Mouse (Mus musculus) fibroblast of lung, adult 2 months (primary cell): ENCODE data around the gene Ifitm3.
"Not testable (repeated sequence)": the region's sequence is repeated elsewhere in the genome, so short reads cannot be mapped to it uniquely, and the experiment has no call there.

Source experiments
- DNase-seq: peaks from one replicate; pipeline ENCODE4 v3.0.0-alpha.2; 2011; ENCODE audit warnings: low read depth

Gene Ifitm3

GRCm38 (mm10) chr7:141000881-141001708, 9.5 kb downstream of the Ifitm3 start:
- no peak for DNase-seq

DNA sequence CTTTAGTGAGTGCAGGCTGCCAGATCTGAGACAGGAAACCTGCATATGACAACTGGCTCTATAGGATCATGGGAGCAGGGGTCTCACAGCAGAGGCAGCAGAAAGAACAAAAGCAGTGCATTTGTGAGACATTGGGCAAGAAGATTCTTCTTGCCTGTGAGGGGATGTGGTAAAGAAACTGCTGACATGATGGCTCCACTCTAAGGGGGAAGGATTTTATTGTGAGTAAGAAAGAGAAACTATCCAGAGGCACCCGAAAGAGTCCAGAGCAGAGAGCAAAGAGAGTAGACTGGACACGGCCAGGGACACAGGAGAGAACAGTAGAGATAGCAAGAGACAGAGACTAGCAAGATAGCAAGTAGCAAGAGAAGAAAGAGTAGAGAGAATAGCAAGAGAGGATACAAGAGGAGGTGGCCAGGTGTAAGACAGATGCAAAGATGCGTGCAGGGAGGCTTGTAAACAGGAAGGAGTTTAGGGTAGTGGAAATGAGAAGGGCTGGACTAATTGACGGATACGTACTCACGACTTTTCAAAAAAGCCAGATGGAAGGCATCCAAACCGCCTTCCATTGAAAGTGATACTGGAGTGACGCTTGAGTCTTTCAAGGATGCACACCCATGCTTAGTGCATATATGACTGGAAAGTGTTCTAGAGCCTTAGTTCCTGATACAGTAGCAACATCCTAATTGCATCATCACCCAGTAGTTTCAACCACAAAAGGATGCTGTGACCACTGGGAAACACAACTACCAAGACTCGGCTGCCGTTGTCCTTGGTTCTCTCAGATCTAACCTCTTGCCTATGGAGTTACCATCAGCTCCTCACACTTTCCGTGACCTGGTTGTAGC, 11.5 kb downstream of the Ifitm3 start:
- no peak for DNase-seq

DNA sequence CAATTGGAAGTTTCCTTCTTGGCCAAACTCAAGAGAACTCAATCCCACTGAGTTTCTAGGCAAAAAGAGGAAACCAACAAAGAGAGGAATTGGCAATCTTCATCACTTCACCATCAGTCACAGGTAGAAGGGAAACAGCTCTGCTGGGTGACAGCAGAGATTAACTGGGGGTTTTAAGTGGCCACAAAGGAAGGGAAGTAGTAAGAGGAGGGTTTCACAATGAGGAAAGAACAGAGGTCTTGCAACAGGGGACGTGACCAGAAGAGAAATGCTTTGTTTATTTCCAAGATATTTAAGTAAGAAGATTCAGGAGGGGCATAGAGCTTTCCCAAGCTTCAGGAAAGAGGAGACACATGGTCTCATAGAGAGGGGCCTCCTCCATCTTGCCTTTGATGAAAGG, 12.8 kb downstream of the Ifitm3 start:
- DNase-seq, result no peak

DNA sequence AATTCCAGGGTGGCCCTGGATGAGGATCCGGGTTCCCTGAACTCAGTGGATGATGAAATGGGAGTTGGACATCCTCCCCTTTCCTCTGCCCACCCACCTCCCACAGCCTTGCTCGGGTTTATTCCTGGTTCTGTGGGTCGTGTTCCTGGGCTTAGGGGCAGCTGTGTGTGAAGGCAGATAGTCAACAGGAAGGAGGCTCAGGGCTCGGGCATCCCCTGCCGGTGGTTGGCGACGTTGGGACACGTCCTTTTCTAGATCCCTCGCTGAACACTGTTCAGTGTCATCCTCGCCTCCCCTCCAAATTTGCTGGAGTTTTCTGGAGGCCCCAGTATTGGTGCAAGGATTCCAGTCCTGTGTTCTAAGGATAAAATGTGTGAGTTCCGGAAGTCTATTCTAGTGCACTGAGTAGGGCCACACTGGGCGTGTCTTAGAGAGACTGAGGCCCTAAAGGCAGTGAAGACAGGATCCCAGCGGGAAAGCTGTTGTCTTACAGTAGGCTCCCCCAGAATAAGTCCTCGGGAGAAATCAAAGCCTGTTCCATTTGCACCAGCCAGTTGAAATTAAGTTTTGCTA, 19.4 kb downstream of the Ifitm3 start:
- no peak for DNase-seq

- no peak for DNase-seq
Observed at GRCm38 (mm10) chr7:140990622-140991021, 19.9 kb downstream of the Ifitm3 start.

- no peak for DNase-seq
Observed at GRCm38 (mm10) chr7:140990185-140990584, 20.4 kb downstream of the Ifitm3 start.

- no peak for DNase-seq
Observed at GRCm38 (mm10) chr7:140989022-140989421, 21.5 kb downstream of the Ifitm3 start.

DNA sequence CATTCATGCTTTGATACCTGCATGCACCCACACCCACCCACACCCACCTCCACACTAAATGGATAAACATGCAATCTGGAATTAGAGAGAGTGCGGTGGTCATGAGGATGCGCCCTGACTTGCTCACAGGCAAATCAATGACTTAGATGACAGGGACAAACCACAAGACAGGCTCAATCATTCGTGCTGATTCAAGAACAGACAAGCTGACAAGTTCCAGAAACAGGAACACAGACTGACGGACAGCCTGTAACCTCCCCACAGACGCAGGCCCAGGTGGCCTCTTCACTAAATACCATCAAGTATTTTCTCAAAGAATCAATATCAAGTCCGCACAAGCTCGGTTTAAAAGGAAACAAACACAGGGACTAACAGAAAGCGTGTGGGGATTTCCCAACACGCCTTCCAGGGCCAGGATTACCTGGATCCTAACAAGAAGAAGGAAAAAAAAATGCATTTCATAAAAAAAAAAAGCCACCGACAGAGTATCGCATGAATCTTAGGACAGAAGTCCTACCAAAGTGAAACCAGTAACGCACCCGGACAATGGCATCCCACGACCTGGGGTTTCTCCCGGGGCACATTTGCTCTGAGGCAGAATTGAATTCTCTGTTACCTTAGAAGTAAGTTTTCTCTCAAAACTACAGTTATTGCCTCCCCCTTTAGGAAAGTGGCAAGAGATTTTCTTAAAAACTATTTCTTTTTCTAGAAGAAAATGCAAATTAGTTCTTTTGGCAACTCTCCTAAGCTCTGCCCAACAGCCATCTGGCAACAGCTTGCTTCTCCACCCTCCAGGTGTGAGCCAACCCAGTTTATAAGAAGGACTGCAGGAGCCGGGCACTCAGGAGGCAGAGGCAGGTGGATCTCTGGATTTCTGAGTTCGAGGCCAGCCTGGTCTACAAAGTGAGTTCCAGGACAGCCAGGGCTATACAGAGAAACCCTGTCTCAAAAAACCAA, 23.1 kb downstream of the Ifitm3 start:
- no peak for DNase-seq

DNA sequence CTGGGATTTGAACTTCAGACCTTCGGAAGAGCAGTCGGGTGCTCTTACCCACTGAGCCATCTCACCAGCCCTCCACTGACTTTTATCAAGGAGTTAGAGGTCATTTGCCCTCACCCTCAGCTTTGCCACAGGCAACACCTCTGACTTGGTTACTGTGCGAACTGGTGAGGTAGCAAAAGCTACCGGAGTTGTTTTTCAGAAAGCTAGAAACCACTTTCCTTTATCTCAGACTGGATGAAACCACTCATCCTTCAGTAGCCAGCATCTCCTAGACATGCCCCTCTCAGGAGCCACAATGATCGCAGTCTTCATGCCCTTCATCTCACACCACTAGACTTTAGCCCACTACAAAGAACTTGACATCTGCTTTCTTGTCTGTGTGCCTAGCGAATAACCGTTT, 27.6 kb downstream of the Ifitm3 start:
- no peak for DNase-seq

GRCm38 (mm10) chr7:140981704-140982103, 28.9 kb downstream of the Ifitm3 start:
- no peak for DNase-seq

DNA sequence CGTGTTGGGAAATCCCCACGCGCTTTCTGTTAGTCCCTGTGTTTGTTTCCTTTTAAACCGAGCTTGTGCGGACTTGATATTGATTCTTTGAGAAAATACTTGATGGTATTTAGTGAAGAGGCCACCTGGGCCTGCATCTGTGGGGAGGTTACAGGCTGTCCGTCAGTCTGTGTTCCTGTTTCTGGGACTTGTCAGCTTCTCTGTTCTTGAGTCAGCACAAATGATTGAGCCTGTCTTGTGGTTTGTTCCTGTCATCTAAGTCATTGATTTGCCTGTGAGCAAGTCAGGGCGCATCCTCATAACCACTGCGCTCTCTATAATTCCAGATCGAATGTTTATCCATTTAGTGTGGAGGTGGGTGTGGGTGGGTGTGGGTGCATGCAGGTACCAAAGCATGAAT, 33.9 kb downstream of the Ifitm3 start:
- DNase-seq, result not testable (repeated sequence)

- no peak for DNase-seq
Observed at GRCm38 (mm10) chr7:140975465-140975864, 35.1 kb downstream of the Ifitm3 start.

GRCm38 (mm10) chr7:140974940-140975339, 35.6 kb downstream of the Ifitm3 start:
- DNase-seq, result no peak

DNA sequence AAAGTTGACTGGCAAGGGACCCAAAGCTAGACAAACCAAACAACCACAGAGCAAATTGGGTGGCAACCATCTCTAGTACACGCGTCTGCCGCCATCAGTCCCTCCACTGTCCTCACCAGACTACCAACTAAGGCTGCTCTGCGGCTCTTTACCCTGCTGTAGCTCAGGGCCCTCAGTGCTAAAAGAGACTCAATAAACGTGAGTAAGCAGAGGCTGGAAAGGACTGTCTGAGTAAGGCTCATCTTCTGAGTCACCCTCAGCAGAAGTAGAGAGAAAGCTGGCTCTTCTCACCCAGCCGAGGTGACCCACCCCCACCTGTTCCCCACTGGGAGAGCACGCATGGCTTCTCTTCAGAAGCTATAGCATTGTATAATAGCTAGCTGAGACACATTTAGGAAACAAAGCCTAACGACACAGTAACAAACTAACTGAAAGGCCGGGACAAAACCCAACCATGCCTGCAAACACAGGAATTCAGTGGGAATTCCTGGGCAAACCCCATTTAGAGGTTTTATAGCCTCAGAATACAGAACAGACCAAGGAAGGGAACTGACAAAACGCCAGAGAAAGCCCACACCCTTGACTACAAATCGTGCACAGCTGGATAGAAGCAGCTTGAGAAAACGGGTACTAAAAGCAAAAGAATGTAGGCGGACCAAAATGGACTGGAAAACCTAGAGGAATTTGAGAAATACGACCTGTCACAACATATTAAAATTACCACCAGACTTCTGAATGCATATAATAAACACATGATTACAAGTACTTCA, 37.0 kb downstream of the Ifitm3 start:
- DNase-seq, result no peak

DNA sequence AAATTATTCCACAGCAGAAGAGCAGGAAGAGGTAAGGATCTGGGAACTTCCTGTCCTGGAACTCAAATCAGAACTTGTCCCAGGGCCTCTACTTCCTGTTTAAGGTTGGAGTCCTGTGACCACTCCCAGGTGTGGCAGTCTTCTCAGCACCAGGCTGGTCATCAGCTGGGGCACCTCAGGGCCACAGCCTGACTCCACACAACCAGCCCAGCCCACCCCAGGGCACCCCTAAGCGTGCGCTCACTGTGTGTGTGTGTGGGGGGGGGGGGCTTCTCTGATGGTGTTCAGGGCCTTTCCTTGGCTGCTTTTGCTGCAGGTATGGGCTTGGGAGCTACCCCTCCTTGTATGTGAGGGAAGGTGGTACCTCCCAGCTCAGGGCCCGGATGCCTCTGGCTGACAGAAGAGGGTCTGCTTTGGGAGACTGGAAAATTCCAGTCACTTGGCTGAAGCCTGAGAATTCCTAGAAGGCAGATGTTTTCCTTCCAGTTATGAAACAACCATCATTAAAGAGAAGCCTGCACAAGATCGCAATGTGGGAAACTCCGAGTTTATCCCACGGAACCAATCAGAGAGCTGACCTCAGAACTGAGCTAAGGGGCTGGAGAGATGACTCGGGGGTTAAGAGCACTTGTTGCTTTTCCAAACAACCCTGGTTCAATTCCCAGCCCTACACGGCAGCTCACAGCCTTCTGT, 38.9 kb downstream of the Ifitm3 start:
- no peak for DNase-seq

GRCm38 (mm10) chr7:140970931-140971330, 39.6 kb downstream of the Ifitm3 start:
- no peak for DNase-seq

- not testable (repeated sequence) for DNase-seq
Observed at GRCm38 (mm10) chr7:140968710-140969109, 41.9 kb downstream of the Ifitm3 start.

GRCm38 (mm10) chr7:140967862-140968591, 42.5 kb downstream of the Ifitm3 start:
- no peak for DNase-seq

DNA sequence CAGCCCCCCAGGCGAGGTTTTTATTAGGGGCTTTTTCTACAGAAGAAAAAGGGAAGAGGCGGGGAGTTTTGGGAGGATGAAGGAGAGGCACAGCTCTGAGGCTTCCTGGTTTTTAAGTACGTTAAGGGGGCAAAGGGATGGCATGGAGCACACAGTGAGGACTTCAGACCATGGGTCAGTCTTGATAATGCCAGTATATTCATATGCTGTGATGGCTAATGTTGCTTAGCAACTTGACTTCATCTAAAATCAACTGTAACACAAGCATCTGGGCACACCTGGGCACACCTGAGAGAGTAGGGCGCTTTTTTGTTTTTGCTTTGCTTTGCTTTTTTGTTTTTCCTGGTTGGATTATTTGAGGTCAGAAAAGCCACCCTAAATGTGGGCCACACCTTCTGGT, 43.6 kb downstream of the Ifitm3 start, which contains the start of gene Ifitm1:
Gene Ifitm1 (plus strand): TSS at position 301 of the 400 bp plus-strand sequence.
- no peak for DNase-seq
